Mouse (Mus musculus) kidney, postnatal 25 days (tissue): ENCODE measurements around the gene Psmd14.

ENCODE experiments used
- DNase-seq, 2 experiments: peaks; one replicate each; pipeline ENCODE4 v3.0.0; 2021; ENCODE audit warnings: mixed read lengths in 2 of 2

Gene Psmd14

GRCm38 (mm10) chr2:61711108-61712040 lies at the start of gene Psmd14:
Gene Psmd14, plus strand, starts transcription at chr2:61711694.
- DNase-seq = peak; percentile 90 to 95

- no peak for DNase-seq
Observed at GRCm38 (mm10) chr2:61662833-61663232, 48.7 kb upstream of the Psmd14 start.

- no peak for DNase-seq
Observed at GRCm38 (mm10) chr2:61663573-61664241, 47.8 kb upstream of the Psmd14 start.

- no peak for DNase-seq
Observed at GRCm38 (mm10) chr2:61667420-61667819, 44.1 kb upstream of the Psmd14 start.

- DNase-seq = peak; percentile 51 to 74
Observed at GRCm38 (mm10) chr2:61668260-61668659, 43.2 kb upstream of the Psmd14 start.

GRCm38 (mm10) chr2:61674555-61674954 lies 36.9 kb upstream of the Psmd14 start:
- DNase-seq = no peak

- DNase-seq = no peak
Observed at GRCm38 (mm10) chr2:61681572-61681971, 29.9 kb upstream of the Psmd14 start.

- no peak for DNase-seq
Observed at GRCm38 (mm10) chr2:61686533-61686932, 25.0 kb upstream of the Psmd14 start.

GRCm38 (mm10) chr2:61689086-61689485 lies 22.4 kb upstream of the Psmd14 start:
- no peak for DNase-seq

GRCm38 (mm10) chr2:61709570-61709969 lies 1.9 kb upstream of the Psmd14 start:
- DNase-seq = no peak

- no peak for DNase-seq
Observed at GRCm38 (mm10) chr2:61712526-61712925, 1.0 kb downstream of the Psmd14 start.

- DNase-seq = no peak
Observed at GRCm38 (mm10) chr2:61722401-61722982, 11.0 kb downstream of the Psmd14 start.

- no peak for DNase-seq
Observed at GRCm38 (mm10) chr2:61732802-61733486, 21.4 kb downstream of the Psmd14 start.

GRCm38 (mm10) chr2:61734175-61734574 lies 22.7 kb downstream of the Psmd14 start:
- DNase-seq = no peak

GRCm38 (mm10) chr2:61746051-61746450 lies 34.6 kb downstream of the Psmd14 start:
- DNase-seq = no peak

- DNase-seq = no peak
Observed at GRCm38 (mm10) chr2:61746580-61746979, 35.1 kb downstream of the Psmd14 start.

GRCm38 (mm10) chr2:61747411-61747810 lies 35.9 kb downstream of the Psmd14 start:
- DNase-seq = no peak

GRCm38 (mm10) chr2:61750702-61751101 lies 39.2 kb downstream of the Psmd14 start:
- DNase-seq = no peak

- DNase-seq = no peak
Observed at GRCm38 (mm10) chr2:61751286-61751685, 39.8 kb downstream of the Psmd14 start.

GRCm38 (mm10) chr2:61752362-61752761 lies 40.9 kb downstream of the Psmd14 start:
- DNase-seq = no peak

- no peak for DNase-seq
Observed at GRCm38 (mm10) chr2:61754989-61755388, 43.5 kb downstream of the Psmd14 start.

- no peak for DNase-seq
Observed at GRCm38 (mm10) chr2:61759234-61759855, 47.9 kb downstream of the Psmd14 start.
